Mouse (Mus musculus) right cerebral cortex, adult 18-20 months (tissue): Measurements from ENCODE around the gene Fchsd2.

ENCODE experiments used
- DNase-seq: peaks from one replicate; pipeline ENCODE4 v3.0.0; 2022; ENCODE audit warnings: mixed read lengths

Gene Fchsd2

DNA sequence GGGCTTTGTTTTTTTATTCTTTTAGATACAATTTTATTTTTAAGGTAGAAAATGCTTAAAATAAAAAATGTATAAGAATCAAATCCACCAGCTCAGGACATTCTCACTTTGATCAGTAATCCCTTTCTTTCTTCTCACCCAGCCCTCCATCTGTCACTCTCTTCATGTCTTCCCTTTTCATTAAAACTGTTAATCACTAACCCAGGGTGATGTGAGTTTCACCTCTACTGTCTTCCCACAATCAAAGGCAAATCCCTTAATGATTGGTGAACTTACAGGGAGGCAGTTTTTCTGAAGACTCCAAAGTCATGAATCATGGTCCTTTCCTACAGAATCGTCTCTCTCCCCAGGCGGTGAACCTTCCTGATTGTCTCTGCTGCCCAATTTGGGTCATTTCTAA is 124.1 kb downstream of the Fchsd2 start:
- no peak for DNase-seq

DNA sequence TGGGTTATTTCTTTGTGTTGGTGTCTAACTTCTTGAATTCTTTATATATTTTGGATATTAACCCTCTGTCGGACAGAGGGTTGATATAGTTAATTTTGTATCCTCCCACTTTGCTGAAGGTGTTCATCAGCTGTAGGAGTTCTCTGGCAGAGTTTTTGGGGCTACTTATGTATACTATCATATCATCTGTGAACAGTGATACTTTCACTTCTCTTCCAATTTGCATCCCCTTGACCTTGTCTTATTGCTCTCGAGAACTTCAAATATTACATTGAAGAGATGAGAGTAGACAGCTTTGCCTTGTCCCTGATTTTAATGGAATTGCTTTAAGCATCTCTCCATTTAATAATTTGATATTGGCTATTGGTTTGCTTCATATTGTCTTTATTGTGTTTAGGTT is 130.8 kb downstream of the Fchsd2 start:
- DNase-seq, result no peak

DNA sequence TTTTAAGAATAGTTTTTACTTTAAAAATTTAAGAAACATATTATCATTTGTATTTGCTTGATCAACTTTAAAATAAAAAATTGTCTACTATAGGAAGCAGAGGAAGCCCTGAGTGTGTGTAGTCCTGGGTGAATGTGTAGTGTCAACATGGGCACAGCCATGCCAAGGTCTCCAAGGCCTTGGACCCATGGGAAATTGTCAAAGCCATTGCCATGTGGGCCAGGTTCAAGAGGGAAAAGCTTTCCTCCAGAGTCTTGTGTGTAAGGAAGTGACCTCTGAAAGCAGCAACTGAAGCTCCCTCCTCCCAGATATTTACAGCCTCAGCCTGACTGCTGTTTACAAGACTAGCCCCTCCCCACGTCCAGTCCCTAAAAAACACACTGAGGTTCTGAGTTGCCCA is 136.7 kb downstream of the Fchsd2 start:
- DNase-seq, result no peak

DNA sequence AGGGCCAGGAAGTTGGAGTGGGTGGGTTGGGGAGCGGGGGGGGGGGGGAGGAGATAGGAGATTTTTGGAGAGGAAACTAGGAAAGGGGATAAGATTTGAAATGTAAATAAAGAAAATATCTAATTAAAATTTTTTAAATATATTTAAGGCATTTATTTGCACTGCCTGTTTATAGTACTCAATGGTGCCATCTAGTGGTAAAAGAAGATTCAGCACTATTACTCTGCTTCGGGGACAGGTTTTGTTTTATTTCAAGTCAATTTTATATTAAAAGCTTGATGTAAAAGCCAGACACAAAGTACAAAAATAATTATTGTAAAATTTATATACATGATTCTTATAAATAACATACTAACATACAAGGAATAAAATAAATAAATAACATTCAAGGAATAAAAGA is 138.8 kb downstream of the Fchsd2 start:
- DNase-seq, result no peak

DNA sequence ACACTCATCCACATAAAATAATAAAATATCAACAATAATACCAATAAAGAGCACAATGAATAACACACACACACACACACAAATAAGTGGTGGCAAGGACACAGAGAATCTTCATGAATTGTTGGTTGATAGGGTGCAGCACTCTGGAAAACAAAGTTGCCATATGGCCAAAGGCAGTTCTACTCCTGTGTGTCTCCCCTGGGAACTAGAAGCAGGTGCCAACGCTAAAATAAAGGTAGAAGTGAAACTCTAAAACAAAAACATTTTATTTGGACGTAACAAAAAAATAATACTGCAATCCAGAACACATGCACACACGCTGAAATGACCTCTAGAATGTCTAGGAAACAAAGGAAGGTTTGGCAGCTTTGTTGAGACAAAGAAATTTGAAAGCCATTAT is 140.1 kb downstream of the Fchsd2 start:
- no peak for DNase-seq

DNA sequence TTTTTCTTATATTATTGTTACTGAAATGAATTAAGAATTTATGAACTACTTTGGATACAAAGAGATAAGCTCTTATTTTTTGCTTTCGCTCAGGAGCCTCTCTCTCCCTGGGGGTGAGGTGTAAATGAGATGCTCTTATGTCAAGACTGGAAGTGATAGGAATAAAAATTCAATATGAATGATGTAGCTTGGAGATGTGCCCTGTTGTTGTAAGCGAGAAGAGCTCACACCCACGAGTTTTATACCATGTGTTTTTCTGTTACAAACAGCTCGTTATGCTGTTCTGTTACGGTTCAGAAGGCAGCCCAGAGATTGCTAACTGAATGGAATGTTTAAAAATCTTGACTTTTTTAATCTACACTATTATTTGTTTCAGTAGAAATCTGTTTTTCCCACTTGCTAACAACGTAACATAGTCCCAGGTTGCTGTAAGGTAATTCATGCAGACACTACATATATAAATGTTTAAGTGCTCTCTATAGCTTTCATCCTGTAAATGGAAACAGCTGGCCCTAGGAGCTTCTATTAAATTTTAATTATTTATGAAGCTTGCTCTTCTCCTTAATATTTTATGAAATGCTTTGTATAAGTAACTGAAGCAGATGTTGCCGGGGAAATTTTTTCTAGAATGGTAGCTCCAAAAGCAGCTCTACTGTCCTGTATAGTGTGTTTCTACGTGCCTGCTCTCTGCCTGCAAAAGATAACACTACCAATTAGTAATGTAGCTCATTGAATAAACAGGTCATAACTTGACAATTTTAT is 144.2 kb downstream of the Fchsd2 start:
- DNase-seq, result peak; percentile 7

DNA sequence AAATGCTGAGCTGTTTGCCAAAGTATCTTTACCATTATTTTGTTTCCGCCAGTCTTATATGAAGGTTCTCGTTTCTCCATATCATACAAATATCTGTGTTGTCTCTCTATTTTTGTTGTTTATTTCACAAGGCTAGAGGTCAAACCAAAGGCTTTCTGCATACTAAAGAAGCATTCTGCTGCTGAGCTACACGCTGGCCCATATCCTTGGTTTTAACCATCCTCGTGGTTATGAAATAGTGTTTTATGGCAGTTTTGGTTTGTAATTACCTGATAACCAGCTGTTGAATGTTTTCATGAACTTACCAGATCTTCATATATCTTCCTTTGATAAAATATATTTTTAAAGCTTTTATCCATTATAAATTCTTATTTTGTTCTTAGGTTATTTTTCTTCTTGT is 156.1 kb downstream of the Fchsd2 start:
- DNase-seq, result no peak

DNA sequence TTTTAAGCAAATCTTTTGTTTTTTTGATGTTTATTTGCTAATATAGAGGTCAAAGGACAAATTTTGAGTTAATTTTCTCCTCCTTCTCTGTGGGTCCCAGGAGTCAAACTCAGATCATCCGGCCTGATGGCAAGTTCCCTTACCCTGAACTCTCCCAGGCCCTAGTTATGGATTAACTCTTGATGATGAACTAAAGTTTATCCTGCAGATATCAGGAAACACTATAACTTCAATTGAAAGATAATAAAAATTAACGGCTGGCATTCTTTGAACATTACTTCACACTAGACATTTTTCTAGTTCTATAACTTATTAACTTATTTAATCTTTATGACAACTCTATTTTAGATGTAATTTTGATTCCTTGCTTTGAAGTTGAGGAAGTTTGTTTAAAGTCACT is 156.5 kb downstream of the Fchsd2 start:
- DNase-seq, result no peak

DNA sequence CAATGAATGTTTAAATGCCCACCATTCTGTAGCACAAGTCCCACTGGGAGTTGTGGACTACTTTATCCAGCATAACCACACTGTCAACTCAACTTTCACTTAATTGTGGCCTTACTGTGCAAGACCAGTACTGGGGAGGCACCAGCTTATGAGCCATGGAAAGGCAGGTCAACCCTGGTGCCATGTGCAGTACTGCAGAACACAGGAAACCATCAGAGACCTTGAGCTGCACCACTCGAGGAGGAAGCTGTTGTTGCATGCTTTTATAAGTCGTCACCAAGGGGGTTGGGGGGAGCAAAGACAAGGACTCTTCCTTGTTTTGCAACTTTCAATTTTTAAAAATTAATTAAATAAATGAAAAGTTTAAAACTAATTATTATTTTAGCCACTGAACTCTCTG is 160.4 kb downstream of the Fchsd2 start:
- no peak for DNase-seq

DNA sequence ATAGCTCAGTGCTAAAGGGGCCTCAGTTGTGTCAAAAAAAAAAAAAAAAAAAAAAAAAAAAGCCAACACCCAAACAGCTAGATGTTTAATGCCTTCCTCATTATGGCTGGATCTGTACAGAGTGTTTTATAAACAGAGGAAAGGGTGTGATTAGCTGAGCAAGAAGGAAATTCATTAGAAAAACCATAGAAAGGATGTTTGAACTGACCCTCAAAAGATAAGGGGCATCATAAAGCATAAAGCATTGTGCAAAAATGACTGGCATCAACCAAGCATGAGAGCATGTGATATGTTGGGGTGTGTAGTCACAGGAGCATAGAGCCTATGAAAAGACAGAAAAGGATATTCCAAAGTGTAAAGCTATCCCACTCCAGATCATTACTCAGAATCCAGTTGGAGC is 165.8 kb downstream of the Fchsd2 start:
- no peak for DNase-seq

DNA sequence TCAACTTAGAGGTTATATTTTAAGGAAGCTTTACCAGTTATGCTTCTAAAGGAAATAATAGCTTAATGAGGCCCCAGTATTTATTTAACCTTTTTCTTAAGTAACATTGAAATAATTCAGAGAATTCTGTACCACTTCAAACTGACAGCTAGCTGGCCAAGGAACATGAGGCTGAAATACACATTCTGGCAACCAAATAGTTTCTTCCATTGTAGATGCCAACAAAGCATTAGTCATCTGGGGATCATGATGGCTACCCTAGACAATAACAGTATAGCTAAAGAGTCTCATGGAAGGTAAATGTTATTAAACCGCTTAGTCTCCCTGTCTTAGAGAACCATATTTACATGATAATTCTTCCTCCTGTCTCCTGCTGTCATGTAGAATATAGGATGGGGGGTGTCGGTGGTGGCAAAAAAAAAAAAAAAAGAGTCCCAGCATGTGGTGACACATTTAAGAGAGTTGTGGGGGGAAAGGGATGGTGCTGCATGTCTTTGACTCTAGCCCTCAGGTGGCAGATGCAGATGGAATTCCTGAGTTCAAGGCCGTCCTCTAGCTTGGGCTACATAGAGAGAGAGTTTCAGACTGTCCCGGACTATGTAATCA is 169.4 kb downstream of the Fchsd2 start:
- DNase-seq, result no peak

DNA sequence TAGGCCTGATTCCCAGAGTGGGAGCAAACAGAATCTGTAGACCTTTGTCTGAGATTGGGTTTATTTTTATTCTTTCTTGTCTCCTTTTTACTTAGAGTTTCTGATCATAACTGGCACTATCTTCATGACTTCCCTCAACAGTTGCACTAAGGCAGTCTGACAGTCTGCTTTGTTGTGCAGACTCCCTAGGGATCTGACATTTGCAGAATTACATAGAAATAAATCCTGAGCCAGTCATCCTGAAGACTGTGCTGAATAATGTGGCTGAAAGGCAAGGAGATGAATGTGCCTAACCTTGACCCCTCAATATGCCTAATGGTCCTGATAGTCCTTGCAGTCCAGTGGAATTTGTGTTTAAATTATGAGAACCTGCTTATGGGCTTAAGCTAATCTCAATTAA is 170.8 kb downstream of the Fchsd2 start:
- no peak for DNase-seq

DNA sequence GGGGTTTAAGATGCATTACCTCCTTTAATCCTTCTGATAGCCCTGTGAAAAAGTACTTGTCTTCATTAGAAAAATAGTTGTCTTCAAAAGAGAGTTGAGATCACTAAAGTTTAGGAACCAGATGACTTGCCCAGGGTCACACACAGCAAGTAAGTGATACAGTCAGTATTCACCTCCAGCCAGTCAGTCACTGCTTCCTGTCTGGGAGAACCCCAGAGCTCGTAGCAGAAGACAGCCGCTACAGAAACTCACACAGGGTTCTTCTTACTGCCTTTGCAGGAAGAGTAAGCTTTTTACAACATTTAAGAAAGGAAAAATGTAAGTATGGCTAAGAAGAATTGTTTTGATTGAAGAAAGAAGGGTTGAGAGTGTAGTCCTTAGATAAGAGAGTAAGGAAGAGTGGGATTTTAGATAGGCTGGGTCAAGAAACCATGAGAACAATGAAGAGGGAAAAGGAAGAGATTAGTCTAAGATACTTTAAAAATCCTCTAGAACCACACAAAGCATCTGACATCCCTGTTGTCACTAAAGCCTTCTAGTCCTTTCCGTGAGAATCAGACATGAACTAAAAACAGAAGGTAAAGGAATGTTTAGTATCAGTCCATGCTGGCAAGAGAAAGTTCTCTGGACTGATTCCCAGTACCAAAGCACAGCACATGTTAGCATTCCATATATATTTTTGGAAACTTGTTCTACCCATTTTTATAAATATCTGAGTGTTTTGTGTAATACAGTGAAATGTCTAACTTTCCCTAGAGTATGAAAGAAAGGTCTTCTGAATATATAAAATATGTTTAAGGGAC is 175.0 kb downstream of the Fchsd2 start:
- peak; percentile 40 for DNase-seq

DNA sequence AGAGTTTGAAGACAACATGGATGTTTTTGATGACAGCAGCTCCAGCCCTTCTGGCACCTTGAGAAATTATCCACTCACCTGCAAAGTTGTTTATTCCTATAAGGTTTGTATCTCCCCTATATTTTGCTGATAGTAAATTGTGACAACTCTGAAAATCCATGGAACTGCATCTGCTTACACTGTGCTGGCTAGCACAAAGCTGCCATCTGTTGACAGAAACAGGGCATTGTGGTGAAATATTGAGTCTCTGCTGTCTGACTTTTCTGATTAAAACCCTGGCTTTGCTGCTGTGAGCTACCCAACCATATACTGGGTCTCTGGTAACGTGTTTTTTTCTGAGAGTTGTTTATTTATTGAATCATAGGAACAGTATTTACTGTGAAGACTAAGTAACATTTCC is 178.9 kb downstream of the Fchsd2 start:
- DNase-seq, result no peak

DNA sequence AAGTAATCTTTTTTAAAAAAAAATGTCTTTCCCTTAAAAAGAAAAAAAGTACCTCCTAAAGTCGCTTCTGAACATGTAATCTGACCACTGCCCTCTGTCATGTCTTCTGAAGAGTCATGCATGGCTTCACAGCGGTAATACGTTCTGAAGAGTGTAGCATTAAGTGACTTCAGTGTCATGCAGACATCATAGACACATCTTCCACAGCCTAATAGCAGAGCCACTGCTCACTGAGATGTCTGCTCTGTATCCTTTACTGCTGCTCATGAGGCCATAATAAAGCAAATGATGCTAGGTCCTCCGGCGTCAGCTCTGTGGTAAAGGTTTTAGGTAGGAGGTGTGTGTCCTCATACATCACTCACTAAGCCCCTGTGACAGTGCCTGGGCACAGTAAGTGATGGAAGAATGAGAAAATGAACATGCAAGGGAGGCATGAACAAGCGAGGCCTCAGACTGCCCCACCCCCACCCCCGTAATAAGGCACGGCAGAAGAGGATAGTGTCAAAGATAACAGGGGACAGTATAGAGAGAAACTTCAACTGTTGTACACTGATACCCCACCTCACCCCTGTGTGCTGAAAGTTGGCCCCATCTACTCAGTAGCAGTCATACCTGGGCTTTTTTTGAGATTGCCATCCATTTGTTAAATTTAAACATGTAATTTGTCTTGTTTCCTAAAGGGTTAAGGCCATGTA is 179.9 kb downstream of the Fchsd2 start:
- DNase-seq, result no peak

DNA sequence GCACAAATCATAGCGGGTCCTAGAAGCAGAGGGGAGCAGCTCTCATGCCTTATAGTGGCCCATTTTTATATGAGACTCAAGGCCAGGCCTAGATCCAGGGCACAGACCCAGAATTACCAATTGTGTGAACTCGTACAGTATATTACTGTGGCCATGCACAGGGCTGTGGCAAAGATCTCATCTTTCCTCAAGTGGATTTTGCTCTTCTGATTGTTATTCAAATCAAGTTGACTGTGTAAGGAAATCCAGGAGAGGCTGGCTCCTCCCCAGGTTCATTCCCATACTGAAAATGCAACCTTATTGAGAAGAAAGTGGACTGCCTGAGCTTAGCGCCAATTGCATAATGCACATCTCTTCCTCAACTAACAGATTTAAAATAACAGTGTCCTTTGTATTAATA is 190.1 kb downstream of the Fchsd2 start:
- no peak for DNase-seq

DNA sequence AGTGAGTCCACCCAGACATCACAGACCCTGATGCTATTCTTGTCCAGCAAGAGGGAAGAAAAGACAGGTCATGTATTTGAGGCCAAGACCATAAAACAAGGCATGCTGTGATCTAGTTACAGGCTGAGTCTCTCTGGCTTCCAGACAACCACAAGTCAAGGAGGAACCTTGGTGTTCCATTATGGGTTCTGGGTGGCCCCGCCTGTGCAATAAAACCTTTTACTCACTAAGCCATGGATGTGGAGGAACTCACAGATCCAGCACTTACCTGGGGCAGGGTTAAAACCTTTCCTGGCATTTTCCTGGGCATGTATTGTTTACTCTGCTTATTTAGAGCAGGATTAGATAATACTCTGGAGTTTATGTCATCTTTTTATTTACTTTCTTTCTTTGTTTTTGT is 191.8 kb downstream of the Fchsd2 start:
- DNase-seq, result no peak

DNA sequence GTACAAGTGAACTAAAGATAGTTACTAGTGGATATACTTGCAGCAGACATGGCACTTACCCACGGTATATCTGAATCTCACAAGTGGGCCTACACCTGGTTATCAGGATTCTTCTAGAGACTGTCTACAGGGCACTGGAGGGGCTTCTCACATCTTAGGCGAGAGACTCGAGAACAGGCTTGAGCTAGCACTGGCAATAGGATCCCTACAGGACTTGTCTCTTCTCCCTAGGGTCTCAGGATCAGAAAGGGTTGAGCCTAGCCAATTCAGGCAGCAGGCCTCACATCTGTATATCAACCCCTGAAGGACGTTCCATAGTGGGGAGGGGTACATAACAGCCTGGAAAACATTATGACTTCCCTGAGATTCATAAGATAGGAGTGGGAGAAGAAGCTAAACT is 194.2 kb downstream of the Fchsd2 start:
- no peak for DNase-seq

DNA sequence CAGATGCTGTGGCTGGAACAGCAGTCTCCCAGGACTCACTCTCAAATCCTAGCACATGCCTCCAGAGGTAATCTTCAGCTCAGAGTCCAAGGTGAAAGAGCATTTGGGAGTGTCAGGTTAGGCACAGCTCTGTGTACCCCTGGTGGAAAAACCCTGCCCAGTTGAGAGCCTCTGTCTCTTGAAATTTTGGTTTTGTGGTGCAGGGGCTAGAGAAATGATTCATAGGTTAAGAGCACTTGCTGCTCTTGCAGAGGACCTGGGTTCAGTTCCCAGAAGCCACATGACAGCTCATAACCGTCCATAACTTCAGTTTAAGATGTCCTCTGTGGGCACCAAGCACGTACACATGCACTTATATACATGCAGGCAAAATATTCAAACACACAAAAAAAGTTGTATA is 195.2 kb downstream of the Fchsd2 start:
- DNase-seq, result no peak

DNA sequence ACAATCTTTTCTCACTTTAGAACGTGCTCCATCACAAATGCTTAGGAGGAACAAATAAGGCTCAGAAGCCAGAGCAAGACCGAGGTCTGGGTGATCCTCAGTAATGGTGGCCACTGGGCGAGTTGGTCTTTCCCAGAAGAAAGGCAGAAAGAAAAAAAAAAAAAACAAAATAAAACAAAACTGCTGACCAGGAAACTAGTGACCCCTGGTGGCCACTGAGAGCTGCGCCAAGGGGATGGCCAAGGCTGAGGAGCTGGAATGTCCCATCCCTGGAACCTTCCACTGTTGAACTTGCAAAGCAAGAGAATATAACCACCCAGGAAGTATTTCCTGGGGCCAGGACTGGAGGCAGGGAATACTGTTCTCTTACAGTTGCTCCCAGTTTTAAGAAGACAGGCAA is 195.8 kb downstream of the Fchsd2 start:
- DNase-seq, result no peak

DNA sequence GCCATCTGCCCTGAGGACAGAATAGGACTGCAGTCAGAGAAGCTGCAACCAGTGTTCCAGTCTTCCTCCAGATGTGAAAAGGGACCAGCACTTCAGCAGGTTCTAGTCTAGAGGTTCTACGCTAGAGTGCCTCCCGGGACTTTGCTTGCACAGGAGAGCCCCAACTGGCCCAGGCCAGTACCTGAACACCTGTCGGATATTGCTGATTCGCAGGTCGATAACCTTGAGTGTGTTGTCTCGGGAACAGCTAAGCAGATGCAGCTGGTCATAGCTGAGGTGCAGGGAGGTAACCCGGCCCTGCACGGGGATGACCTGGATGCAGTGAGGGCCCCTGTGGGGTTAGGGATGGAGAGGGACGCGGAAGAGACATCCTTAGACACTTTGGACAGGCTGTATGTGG is 197.7 kb downstream of the Fchsd2 start:
- no peak for DNase-seq

DNA sequence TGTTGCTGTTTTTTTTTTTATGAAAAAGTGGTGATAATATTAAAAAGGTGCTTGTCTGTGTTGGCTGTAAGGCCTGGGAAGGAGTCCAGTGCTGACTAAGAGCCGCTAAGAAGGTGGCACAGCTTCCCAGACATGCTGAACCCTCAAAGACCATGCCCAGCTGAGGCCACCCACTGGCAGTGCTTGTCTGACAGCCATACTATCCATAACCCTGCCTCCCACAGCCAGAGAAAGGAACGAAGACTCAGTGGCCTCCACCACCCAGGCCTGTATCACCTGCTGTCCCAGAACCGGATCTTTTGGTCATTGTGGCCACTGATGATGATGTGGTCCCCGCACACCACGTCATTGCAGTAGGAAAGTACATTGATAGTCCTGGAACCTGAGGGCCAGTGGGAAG is 198.5 kb downstream of the Fchsd2 start:
- DNase-seq, result no peak

DNA sequence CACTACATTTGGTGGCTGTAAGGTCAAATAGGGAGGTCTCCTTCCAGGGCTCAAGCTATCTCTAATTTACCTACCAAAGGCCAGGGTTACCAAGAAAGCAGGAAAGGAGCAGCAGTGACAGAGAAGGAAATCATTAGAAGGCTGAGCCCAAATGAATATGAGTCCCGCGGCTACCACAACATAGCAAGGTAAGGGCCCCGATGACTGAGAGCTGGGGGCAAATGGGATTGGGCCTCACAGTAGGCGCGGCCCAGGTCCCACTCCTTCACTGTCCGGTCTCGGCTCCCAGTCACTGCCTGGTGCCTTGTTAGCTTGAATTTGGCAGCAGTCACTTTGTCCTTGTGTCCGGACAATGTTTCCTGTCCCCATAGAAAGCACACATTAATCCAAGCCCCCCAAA is 199.0 kb downstream of the Fchsd2 start:
- DNase-seq, result no peak

DNA sequence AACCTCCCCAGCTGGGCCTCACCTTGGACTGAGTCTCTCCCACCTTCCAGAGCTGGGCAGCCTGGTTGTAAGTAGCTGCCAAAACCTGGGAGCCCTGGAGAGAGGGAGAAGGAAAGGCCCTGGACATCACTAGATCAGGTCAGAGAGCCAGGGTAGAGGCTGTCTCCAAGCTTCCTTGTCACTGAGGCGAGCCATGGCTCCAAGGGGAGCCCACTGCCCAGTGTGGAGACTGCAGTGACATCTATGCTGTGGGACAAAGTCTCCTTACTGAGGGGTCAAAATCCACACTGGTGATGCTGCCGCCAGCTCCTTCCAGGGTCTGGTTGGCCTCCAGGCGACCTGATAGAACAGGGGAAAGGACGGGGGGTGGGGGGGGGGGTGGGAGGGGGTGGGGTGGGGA is 199.4 kb downstream of the Fchsd2 start:
- DNase-seq, result no peak
